ENCODE assay signal across 22 mouse cellular contexts in genomic region chr4:101575307-101575706, GRCm38 (mm10).
DNase-seq lines count a peak whose midpoint lies in the region; ATAC-seq lines count a peak whose summit lies in the region.
"Had no signal": no experiment of that assay in that cellular context is flagged by ENCODE, and none has a peak within 500 bp of the region (broad histone marks: within the 10 kb centered on the region; RNA-seq: fewer than 3 reads in every experiment).

No protein-coding gene starts in this region.

- DNase-seq in 416B (ENCODE audit: low read depth): peak; percentile 15
- DNase-seq in cerebellum, adult 9-11 months: no peak
- no peak for DNase-seq in gastrocnemius, adult 18-20 months (ENCODE audit: low spot score)
- DNase-seq in embryo, embryonic 9.5 days (ENCODE audit: extremely low spot score): no peak
- DNase-seq: adrenal gland, adult 8-10 months; adrenal gland, postnatal 25 days; cerebellum, adult 11-12 months; cerebellum, adult 8-10 months; cerebellum, postnatal 14 days; gastrocnemius, adult 2 months; gastrocnemius, postnatal 14 days; heart, adult 2 months; heart, postnatal 14 days; heart, postnatal 4 days had no signal

- ATAC-seq in common myeloid progenitor, adult 5-6 weeks (replicated peaks; ENCODE audit: low read depth, poor library complexity, severe bottlenecking): peak; percentile 57; the same call in 1 of the 2 replicates
- ATAC-seq in granulocyte monocyte progenitor cell, adult 5-6 weeks (replicated peaks; ENCODE audit: poor library complexity, severe bottlenecking): peak; percentile 94
- ATAC-seq: CD4-positive, CD25-positive, alpha-beta regulatory T cell, adult 4 months; forebrain, embryonic 13.5 days; forebrain, embryonic 16.5 days; hindbrain, postnatal 0 days; inflammation-experienced regulatory T-cells, adult 6 months; intestine, embryonic 16.5 days had no signal
